Mouse (Mus musculus) activated CD4-positive, CD25-positive, alpha-beta regulatory T cell, adult 4 months (primary cell): ENCODE data around the gene Rtn4rl1. TPM values are rescaled to one million over a fixed set of nuclear protein-coding genes. Genes with fewer than 3 reads are reported as not detected.
"Not testable (repeated sequence)": the region's sequence is repeated elsewhere in the genome, so short reads cannot be mapped to it uniquely, and the experiment has no call there.

ENCODE experiments used
- ATAC-seq: one replicate; pipeline ENCODE4 v1.8.0; 2017
- polyA plus RNA-seq, 2 experiments: library from polyadenylated mRNA; unstranded; fragments of 100-300 nt; shearing (Covaris generic); gene quantifications; one replicate each; pipeline ENCODE4 v1.2.1; 2017

Gene Rtn4rl1
- polyA plus RNA-seq, 2 experiments from 2014 or later: 1.6 to 1.8 TPM

- ATAC-seq: no peak
Observed at GRCm38 (mm10) chr11:75166193-75166842, 27.3 kb upstream of the Rtn4rl1 start.

- no peak for ATAC-seq
Observed at GRCm38 (mm10) chr11:75166861-75167642, 26.5 kb upstream of the Rtn4rl1 start.

GRCm38 (mm10) chr11:75167643-75168589 lies 25.7 kb upstream of the Rtn4rl1 start:
- no peak for ATAC-seq

- ATAC-seq: peak; percentile 10
Observed at GRCm38 (mm10) chr11:75168590-75169361, 24.8 kb upstream of the Rtn4rl1 start.

GRCm38 (mm10) chr11:75169405-75170080 lies 24.0 kb upstream of the Rtn4rl1 start, which contains the start of gene Hic1:
Gene Hic1, minus strand, starts transcription at chr11:75169519.
- ATAC-seq: no peak

GRCm38 (mm10) chr11:75170136-75170751 lies 23.3 kb upstream of the Rtn4rl1 start:
- ATAC-seq: peak; percentile 30

GRCm38 (mm10) chr11:75171186-75171865 lies 22.3 kb upstream of the Rtn4rl1 start:
- ATAC-seq: no peak

- ATAC-seq: no peak
Observed at GRCm38 (mm10) chr11:75172151-75173094, 21.2 kb upstream of the Rtn4rl1 start.

- ATAC-seq: peak; percentile 47
Observed at GRCm38 (mm10) chr11:75173095-75173798, 20.3 kb upstream of the Rtn4rl1 start.

GRCm38 (mm10) chr11:75173799-75174165 lies 19.8 kb upstream of the Rtn4rl1 start:
- no peak for ATAC-seq

- not testable (repeated sequence) for ATAC-seq
Observed at GRCm38 (mm10) chr11:75174574-75174973, 19.0 kb upstream of the Rtn4rl1 start.

- no peak for ATAC-seq
Observed at GRCm38 (mm10) chr11:75178011-75178410, 15.6 kb upstream of the Rtn4rl1 start.

GRCm38 (mm10) chr11:75178672-75179208 lies 14.8 kb upstream of the Rtn4rl1 start, which contains the start of gene Ovca2:
Gene Ovca2, minus strand, starts transcription at chr11:75178835.
- ATAC-seq: peak; percentile 98

- ATAC-seq: no peak
Observed at GRCm38 (mm10) chr11:75183917-75184570, 9.5 kb upstream of the Rtn4rl1 start.

- no peak for ATAC-seq
Observed at GRCm38 (mm10) chr11:75184573-75184972, 9.0 kb upstream of the Rtn4rl1 start.

- ATAC-seq: no peak
Observed at GRCm38 (mm10) chr11:75184986-75185385, 8.6 kb upstream of the Rtn4rl1 start.

GRCm38 (mm10) chr11:75189713-75190370 lies 3.7 kb upstream of the Rtn4rl1 start:
- no peak for ATAC-seq
